Mouse (Mus musculus): Measurements from ENCODE around the gene Lingo1.

The Lingo1 gene

GRCm38 (mm10) chr9:56716066-56716465, 80.2 kb downstream of the Lingo1 start:
- TF ChIP-seq GATA4 (IDR thresholded peaks at IDR 0.05; ENCODE audit: insufficient replicate concordance, low read length) = no peak

DNA sequence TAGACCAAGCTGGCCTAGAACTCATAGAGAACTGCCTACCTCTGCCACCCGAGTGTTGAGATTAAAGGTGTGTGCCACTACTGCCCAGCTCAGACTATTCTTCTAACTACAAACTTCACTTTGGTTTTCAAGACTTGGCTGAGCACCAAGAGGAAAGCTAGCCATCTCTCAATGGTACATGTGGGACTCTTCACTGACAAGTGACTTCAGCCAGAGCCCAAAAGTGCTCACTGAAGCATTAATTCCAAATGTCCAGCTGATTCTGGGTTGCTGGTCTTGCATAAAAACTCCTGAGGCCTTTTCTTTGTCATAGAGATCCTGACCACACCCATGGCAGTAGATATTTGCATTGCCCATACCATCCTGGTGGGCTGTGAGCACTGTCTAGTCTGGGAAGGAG, 81.9 kb downstream of the Lingo1 start:
- TF ChIP-seq GATA4 (IDR thresholded peaks at IDR 0.05; ENCODE audit: insufficient replicate concordance, low read length) = no peak

- no peak for TF ChIP-seq GATA4 (IDR thresholded peaks at IDR 0.05; ENCODE audit: insufficient replicate concordance, low read length)
These were observed 83.5 kb downstream of the Lingo1 start for GRCm38 (mm10) chr9:56712667-56713369.

- TF ChIP-seq GATA4 (IDR thresholded peaks at IDR 0.05; ENCODE audit: insufficient replicate concordance, low read length) = no peak
These were observed 85.3 kb downstream of the Lingo1 start for GRCm38 (mm10) chr9:56710958-56711357.

DNA sequence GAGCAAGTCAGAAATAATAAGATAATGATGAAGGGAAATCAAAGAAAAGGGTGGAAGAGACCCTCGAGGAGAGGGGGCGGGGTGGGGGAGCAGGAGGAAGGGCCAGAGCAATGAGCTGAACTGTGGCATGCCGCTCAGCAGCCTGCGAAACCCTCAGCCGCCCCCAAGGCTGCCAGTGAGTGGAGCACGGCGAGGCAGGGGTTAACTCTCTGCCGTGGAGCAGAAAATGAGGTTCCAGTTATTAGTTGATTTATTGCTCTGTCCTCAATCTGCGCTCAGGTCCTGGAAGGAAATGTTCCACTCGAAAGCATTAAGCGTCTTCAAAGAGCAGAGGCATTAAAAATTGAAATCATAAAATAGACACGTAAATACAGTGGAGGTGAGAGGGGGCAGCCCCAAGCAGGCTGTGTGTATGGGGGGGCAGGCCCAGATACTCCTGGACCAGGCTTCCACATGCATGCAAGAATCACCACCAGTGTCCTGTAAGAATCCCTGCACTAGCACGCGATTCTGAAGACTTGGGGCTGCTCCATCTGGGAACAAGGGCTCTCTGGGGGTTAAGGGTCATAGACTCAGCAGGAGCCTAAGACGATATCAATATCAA, 89.7 kb downstream of the Lingo1 start:
- no peak for TF ChIP-seq GATA4 (IDR thresholded peaks at IDR 0.05; ENCODE audit: insufficient replicate concordance, low read length)

DNA sequence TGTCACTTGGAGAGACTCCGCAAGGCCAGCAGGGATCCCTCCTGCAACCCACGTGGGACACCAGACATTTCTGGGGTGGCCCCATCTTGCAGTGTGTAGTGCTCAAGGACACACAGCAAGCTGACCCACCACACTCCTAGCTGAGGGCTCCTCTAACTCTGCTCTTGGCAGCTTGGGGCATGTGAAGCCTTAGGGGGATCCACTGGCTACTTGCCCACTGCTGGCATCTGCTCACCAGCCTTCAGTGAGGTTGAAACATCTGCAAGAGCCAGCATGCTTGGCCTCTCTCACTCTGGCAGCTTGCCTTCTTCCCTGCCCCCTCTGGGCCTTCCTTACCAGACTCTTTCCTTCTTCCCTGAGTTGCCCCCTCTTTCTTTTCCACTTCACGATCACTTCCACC, 94.9 kb downstream of the Lingo1 start:
- TF ChIP-seq GATA4 (IDR thresholded peaks at IDR 0.05; ENCODE audit: insufficient replicate concordance, low read length) = no peak

- TF ChIP-seq GATA4 (IDR thresholded peaks at IDR 0.05; ENCODE audit: insufficient replicate concordance, low read length) = no peak
These were observed 95.4 kb downstream of the Lingo1 start for GRCm38 (mm10) chr9:56700866-56701265.

DNA sequence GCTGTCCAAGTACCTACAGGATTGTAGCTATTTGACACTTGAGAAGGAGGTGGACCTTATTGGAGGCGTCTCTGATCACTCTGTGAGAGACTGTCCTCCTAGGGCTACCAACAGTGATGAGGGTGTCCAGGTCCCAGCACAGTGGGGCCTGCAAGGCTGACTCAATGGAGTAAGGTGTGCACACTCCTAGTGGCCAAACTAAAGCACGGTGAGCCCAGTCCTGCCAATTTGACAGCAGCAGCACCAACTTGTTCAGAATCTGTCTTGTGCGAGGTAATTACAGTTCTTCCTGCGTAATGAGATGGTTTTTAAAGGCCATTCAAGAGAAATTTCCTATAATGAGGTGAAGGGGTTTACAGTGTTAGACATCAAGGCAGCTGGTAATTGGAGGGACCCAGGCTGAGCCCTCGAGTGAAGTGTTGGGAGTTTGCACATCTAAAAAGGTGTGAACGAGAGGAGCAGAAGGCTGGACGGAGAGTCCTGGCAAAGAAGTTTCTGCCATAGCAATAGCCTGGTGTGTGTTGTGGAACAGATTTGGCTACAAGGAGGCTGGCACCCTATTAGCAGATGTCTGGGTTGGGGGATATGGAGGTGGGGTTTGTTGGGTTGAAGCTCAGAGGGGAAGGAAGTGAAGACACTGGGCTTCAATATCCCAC, 97.4 kb downstream of the Lingo1 start:
- no peak for TF ChIP-seq GATA4 (IDR thresholded peaks at IDR 0.05; ENCODE audit: insufficient replicate concordance, low read length)

DNA sequence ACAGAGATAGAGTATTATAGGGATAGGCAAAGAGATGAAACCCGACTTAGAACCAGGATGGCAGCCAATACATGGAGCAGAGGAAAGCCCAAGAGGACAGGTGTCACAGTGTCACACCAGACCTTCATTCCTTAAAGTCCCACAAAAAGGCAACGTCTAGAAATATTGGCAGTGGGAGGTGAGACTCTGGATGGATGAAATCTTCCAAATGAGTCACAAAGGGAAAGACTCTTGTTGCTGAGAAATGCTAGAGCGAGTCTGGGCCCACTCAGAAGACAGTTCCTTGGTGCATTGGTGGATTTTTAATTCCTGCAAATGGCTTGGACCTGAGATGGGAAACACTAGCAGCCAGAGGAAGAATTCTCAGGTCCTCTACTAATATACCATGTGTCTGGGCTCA, 102.2 kb downstream of the Lingo1 start:
- no peak for TF ChIP-seq GATA4 (IDR thresholded peaks at IDR 0.05; ENCODE audit: insufficient replicate concordance, low read length)

GRCm38 (mm10) chr9:56691226-56691625, 105.0 kb downstream of the Lingo1 start:
- TF ChIP-seq GATA4 (IDR thresholded peaks at IDR 0.05; ENCODE audit: insufficient replicate concordance, low read length) = no peak

- TF ChIP-seq GATA4 (IDR thresholded peaks at IDR 0.05; ENCODE audit: insufficient replicate concordance, low read length) = no peak
These were observed 105.6 kb downstream of the Lingo1 start for GRCm38 (mm10) chr9:56690679-56691078.

- no peak for TF ChIP-seq GATA4 (IDR thresholded peaks at IDR 0.05; ENCODE audit: insufficient replicate concordance, low read length)
These were observed 108.8 kb downstream of the Lingo1 start for GRCm38 (mm10) chr9:56687490-56687889.

GRCm38 (mm10) chr9:56687145-56687477, 109.2 kb downstream of the Lingo1 start:
- TF ChIP-seq GATA4 (IDR thresholded peaks at IDR 0.05; ENCODE audit: insufficient replicate concordance, low read length) = no peak

DNA sequence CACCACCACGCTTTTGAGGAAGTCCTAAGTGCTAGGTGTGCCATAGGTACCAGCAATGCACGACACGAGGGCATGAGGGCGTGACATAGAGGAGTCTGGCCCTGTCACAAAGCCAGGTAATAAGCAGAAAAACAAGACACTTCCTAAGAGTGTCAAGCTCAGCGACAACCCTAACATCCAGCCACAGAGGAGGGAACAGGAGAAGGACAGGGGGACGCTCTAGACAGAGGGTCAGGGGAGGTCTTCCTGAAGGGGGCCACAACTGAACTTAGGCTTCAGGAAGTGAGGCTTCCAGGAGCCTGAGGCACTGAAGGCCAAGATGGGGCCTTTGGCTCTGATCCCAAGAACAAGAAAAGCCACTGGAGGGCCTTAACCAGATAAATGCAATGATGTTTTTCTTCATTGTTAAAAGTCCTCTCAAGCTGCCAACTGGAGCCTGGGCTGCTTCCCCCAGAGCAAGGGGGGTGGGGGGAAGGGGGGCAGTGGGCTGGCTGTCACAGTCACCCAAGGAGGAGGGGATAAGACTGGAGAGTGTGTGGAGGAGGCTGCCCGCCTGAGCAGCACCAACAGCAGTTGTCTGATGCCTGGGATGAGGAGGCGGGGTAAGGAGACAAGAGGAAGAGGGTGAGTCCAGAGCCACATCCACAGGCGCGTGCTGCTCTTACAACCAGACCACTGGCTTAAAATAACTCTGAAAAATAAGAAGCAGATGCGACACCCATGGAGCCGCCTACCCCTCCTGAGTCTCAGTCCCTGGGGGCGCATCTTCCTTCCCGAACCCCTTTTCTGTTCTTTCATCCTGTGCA, 109.7 kb downstream of the Lingo1 start:
- no peak for TF ChIP-seq GATA4 (IDR thresholded peaks at IDR 0.05; ENCODE audit: insufficient replicate concordance, low read length)

- TF ChIP-seq GATA4 (IDR thresholded peaks at IDR 0.05; ENCODE audit: insufficient replicate concordance, low read length) = no peak
These were observed 113.4 kb downstream of the Lingo1 start for GRCm38 (mm10) chr9:56682826-56683225.

DNA sequence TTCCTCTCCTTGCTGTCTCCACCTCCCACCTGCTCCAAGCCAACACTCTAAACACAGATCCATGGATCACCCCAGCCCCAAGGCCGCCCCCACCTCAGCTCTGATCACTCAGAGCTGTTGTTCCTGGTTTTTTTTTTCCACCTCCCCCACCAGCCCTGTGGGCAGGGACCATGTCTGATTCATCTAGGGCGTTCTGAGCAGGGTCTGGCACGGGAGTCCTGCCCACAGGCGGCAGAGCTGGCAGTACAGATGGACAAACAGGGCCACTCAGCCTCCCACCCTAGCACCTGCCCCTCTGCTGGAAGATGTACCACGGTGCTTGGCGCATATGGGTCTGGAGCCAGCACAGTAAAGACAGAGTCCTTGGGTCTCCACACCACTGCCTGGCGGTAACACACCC, 114.3 kb downstream of the Lingo1 start:
- no peak for TF ChIP-seq GATA4 (IDR thresholded peaks at IDR 0.05; ENCODE audit: insufficient replicate concordance, low read length)
